Mouse (Mus musculus) bone marrow macrophage, adult 2 months (primary cell): ENCODE data around the gene Gpr62.

Experiments used
- CTCF ChIP-seq: IDR thresholded peaks from 2 replicates; pipeline ENCODE4 v1.5.1; 2012; ENCODE audit warnings: low read depth, mild to moderate bottlenecking, low read length, moderate library complexity
- POLR2A ChIP-seq: IDR thresholded peaks from 2 replicates; pipeline ENCODE4 v1.6.1; 2012; ENCODE audit warnings: mild to moderate bottlenecking, low read depth, low read length, borderline replicate concordance

DNA sequence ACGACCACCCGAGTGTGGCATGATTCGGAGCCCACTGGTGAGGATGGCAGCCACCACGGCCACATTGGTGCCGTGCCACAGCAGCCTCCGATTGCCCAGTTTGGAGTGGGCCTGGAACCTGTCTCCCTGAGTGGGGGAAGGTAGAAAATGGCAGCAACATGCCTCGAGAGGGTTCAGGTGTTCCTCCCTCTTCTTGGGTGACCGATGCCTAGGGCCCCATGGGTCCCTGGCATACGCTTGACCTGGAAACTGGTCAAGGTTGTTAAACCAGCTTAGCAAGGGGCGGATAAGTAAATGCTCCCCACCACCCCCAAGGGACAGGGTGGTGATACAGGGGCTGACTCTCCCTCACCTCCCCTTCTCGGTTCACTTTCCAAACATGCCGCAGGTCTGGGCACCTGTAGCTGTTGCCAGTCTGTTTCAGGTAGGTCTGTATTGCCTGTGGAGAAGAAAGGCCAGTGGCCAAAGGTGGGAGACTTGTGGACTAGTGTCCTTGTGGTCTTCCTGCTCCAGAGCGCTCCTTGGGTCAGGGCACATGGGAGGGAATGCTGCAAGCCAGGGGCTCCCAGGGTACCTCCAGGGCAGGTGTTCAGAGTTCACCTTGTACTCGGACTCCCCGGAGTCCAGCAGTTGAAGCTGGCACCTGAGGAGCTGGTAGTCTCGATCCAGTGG, 7.5 kb upstream of the Gpr62 start:
- no peak for TF ChIP-seq CTCF
- TF ChIP-seq POLR2A = no peak
